Mouse (Mus musculus) midbrain, embryonic 16.5 days (tissue): ENCODE data around the gene Myo5c. TPM values are rescaled to one million over a fixed set of nuclear protein-coding genes. Genes with fewer than 3 reads are reported as not detected.

Source experiments
- ATAC-seq: fragments of 200-750 bp; cut with Nextera tagmentation; 2 replicates; pipeline ENCODE4 v1.8.0; 2017; ENCODE audit warnings: moderate TSS enrichment
- H3K27ac ChIP-seq: fragments of 300-500 bp; sonication (generic); 2 replicates; pipeline ENCODE4 v1.5.1; 2014; ENCODE audit warnings: mild to moderate bottlenecking, low read length, mixed read lengths
- H3K27me3 ChIP-seq: fragments of 300-500 bp; sonication (generic); 2 replicates; pipeline ENCODE4 v1.6.1; 2014; ENCODE audit warnings: low read depth, low read length, mixed read lengths; ENCODE audit not compliant: control insufficient read depth, insufficient read depth
- H3K36me3 ChIP-seq: fragments of 300-500 bp; sonication (generic); 2 replicates; pipeline ENCODE4 v1.6.1; 2014; ENCODE audit warnings: mild to moderate bottlenecking, low read length, moderate library complexity, mixed read lengths; ENCODE audit not compliant: control insufficient read depth, insufficient read depth
- H3K4me1 ChIP-seq: fragments of 300-500 bp; sonication (generic); 2 replicates; pipeline ENCODE4 v1.6.1; 2014; ENCODE audit warnings: mild to moderate bottlenecking, low read length, mixed read lengths; ENCODE audit not compliant: control insufficient read depth, insufficient read depth
- H3K4me2 ChIP-seq: fragments of 300-500 bp; sonication (generic); 2 replicates; pipeline ENCODE4 v1.6.1; 2014; ENCODE audit warnings: mild to moderate bottlenecking, low read length, mixed read lengths
- H3K4me3 ChIP-seq: fragments of 300-500 bp; sonication (generic); 2 replicates; pipeline ENCODE4 v1.5.1; 2014; ENCODE audit warnings: low read depth, mild to moderate bottlenecking, low read length, moderate library complexity, mixed read lengths
- H3K9ac ChIP-seq: fragments of 300-500 bp; sonication (generic); 2 replicates; pipeline ENCODE4 v1.6.1; 2014; ENCODE audit warnings: low read depth, low read length, mixed read lengths
- H3K9me3 ChIP-seq: fragments of 300-500 bp; sonication (generic); replicated peaks from 2 replicates; pipeline ENCODE4 v1.6.1; 2014; ENCODE audit warnings: mild to moderate bottlenecking, low read length, mixed read lengths; ENCODE audit not compliant: control insufficient read depth, poor library complexity, severe bottlenecking
- WGBS: fragments of 180-500 bp; shearing (Covaris S2); extraction: QIAGEN DNeasy Blood & Tissue Kit; methylation state at CpG from one replicate; pipeline ENCODE4 v1.1.7; 2014; 5-methylcytosine and 5-hydroxymethylcytosine counted together
- polyA plus RNA-seq: library from polyadenylated mRNA; unstranded; fragments of >200 nt; fragmentation: Nextera tagmentation; extraction: Ambion mirVana; gene quantifications from 2 replicates; pipeline ENCODE4 v1.2.1, GENCODE M21; 2015

Gene Myo5c
- polyA plus RNA-seq = 0.26 and 0.53 TPM in 2 replicates

DNA sequence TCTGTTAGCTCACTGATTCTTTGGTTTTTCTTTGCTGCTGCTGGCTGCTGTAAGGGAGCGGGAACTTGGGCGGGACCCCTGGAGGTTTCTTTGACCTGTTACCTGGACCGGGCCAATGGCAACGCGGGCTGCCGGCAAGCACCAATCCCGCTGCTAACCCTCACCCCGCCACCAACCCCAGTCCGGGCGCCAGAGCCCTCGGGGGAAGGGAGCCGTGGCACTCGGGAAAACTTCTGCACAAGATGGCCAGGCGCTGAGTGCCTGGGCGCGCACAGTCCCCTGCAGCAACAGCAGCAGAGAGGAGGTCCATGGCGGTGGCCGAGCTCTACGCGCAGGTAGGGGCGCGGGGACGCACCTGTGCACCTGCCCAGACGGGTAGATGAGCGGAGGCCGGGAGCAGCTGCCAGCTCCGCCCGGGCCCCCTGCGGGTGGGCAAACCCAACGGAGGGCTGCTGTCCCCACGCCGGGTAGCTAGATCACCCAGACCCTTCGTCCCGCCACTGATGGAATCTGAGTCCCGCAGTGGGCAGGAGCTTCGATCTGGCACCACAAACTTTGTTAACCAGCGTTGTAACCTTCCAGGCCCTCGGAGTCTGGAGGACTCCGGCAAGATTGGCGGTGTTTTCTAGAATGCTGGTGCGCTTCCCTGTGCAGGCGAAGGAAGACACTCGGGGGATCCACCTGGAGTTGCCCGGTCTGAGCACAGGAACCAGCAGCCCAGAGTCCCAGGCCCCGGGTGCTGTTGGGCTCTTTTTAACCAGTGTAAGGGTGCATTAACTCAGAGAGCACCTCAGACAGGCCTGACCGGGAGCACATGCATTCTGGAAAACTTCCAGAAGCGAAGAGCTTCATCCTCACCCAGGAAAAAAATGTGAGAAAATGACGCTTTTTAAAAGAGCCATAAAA lies at the start of gene Myo5c:
Myo5c (plus strand) TSS at position 180 of the 906 bp plus-strand sequence.
- Histone ChIP-seq H3K4me3 (peak within 1 kb of the TSS; percentile 27), H3K27ac (no peak within 1 kb of the TSS), H3K4me1 (peaks cover 7% of the 10 kb centered on the region; the same call in 1 of the 2 replicates), H3K9me3 (no peaks in the 10 kb centered on the region), H3K9ac (no peak within 1 kb of the TSS), H3K27me3 (peaks cover 14% of the 10 kb centered on the region), H3K36me3 (no peaks in the 10 kb centered on the region), H3K4me2 (peak within 1 kb of the TSS; percentile 47)
- 4% methylated on average over 48 of the region's 48 CpGs for WGBS
- ATAC-seq = 0 out of 2 replicates have a peak, but pooled peaks have one; percentile 30

DNA sequence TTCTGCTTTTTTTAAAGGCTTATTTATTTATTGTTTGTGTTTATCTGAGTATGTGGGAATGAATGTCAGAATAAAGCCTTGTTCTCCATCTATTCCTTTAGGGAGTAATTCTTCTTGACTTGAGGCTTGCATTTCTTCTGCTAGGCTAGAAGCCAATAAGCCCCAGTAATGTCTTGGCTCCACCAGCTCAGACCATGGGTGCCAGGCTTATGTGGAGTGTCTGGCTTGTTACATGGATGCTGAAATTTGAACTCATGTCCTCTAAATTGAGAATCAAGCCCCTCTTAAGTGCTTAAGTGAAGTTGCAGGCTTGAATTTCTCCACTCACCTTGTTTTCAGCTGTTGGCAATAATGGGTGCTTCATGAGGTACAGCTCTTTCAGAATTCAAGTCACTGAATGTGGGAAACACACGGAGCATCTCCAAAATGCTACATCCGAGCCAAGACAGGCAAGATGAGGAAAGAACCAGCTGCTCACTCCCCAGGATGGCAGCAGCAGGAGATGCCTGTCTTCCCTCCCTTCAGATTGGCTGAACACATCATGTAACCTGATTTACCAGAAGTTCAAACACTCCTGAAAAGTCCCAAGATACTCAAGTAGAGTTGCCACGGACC lies 44.1 kb upstream of the Myo5c start:
- 86% methylated on average over 3 of the region's 3 CpGs for WGBS
- Histone ChIP-seq H3K9ac (no peak overlapping the region), H3K4me1 (no peaks in the 10 kb centered on the region), H3K36me3 (peaks cover 36% of the 10 kb centered on the region), H3K4me3 (no peak overlapping the region), H3K4me2 (no peak overlapping the region), H3K27ac (no peak overlapping the region), H3K27me3 (no peaks in the 10 kb centered on the region), H3K9me3 (no peaks in the 10 kb centered on the region)
- no peak for ATAC-seq

DNA sequence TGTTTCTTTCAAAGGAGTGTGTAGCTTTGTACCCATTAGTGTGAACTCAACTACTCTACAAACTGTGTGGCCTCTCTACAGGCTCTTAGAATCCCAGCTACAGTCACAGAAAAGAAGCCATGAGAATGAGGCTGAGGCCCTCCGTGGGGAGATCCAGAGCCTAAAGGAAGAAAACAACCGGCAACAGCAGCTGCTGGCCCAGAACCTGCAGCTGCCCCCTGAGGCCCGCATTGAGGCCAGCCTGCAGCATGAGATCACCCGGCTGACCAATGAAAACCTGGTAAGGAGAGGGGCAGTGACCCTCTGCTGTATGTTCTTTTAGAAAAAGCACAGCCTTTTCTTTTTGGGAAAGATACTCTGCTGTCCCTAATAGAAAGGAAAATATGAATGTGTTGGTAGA lies 38.0 kb upstream of the Myo5c start:
- no peak overlapping the region for H3K4me2 ChIP-seq
- H3K9me3 ChIP-seq = no peaks in the 10 kb centered on the region
- H3K4me3 ChIP-seq = no peak overlapping the region
- H3K4me1 ChIP-seq = no peaks in the 10 kb centered on the region
- H3K27me3 ChIP-seq = no peaks in the 10 kb centered on the region
- H3K36me3 ChIP-seq = peaks cover 18% of the 10 kb centered on the region; the same call in 1 of the 2 replicates
- ATAC-seq = no peak
- no peak overlapping the region for H3K9ac ChIP-seq
- H3K27ac ChIP-seq = no peak overlapping the region
- whole genome bisulfite sequencing = 35% methylated on average over 4 of the region's 4 CpGs

DNA sequence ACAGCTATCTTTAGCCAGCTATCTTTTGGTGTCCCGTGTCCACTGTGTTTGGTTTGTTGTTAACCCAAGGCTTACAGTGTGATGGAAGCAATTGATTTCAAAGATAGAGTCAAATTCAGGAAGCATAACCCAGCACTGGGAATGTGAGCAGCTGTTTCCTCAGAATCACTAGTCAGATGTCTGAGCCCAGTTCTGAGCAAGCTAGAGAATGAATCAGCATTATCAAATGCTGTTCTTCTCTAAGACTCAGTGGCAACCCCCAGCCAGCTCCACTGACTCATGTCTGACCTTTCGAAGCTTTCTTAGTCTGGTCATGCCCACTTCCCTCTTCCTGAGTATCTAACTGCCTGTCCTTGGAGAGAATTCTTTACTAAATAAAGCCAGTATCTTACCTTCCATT lies 35.5 kb upstream of the Myo5c start:
- no peak overlapping the region for H3K9ac ChIP-seq
- no peaks in the 10 kb centered on the region for H3K9me3 ChIP-seq
- no peaks in the 10 kb centered on the region for H3K4me1 ChIP-seq
- WGBS = 78% methylated on average over 2 of the region's 2 CpGs
- H3K4me3 ChIP-seq = no peak overlapping the region
- peaks cover 14% of the 10 kb centered on the region for H3K36me3 ChIP-seq
- no peak overlapping the region for H3K4me2 ChIP-seq
- no peaks in the 10 kb centered on the region for H3K27me3 ChIP-seq
- no peak overlapping the region for H3K27ac ChIP-seq
- no peak for ATAC-seq

DNA sequence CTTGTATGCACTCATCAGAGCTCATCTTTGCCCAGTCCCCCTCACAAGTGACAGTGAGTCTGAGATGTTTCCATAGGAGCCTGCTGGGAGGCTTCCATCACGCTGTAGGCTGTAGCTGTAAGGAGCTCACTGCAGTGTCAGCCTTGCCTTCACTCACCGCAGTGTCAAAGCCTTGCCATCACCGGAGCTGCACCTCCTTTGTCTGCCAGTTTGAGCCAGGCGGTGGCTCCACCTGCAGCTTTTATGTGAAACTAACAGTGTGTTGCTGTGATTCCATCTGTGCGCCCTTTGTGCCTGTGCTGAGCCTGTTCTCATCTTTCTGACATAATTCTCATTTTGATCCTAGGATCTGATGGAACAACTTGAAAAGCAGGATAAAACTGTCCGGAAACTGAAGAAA lies 34.5 kb upstream of the Myo5c start:
- ATAC-seq = peak; percentile 83
- H3K36me3 ChIP-seq = peaks cover 16% of the 10 kb centered on the region
- no peaks in the 10 kb centered on the region for H3K4me1 ChIP-seq
- no peak overlapping the region for H3K27ac ChIP-seq
- 0 out of 2 replicates have a peak overlapping the region, but pooled peaks have one; percentile 39 for H3K9ac ChIP-seq
- no peak overlapping the region for H3K4me2 ChIP-seq
- no peaks in the 10 kb centered on the region for H3K9me3 ChIP-seq
- no peak overlapping the region for H3K4me3 ChIP-seq
- no peaks in the 10 kb centered on the region for H3K27me3 ChIP-seq
- WGBS = 44% methylated on average over 6 of the region's 6 CpGs

DNA sequence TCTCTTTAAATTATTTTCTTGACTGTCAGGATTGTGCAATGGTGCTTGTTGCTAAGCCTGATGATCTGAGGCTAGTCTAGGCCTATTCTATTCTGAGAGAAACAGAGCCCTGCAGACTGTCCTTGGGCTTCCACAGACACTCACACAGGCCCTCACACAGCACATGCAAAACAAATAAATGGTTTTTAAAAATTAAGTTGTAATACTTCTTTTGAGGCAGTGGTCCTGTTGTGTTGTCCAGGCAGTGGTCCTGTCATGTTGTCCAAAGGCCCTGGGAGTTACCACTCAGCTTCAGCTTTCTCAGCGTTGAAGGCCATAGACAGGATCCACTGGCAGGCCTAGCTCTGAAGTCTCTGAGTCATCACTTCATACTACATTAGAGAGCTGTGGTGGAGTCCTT lies 30.3 kb upstream of the Myo5c start:
- H3K27me3 ChIP-seq = no peaks in the 10 kb centered on the region
- H3K4me2 ChIP-seq = no peak overlapping the region
- H3K36me3 ChIP-seq = peaks cover 30% of the 10 kb centered on the region
- H3K27ac ChIP-seq = no peak overlapping the region
- no peak overlapping the region for H3K4me3 ChIP-seq
- 93% methylated on average over 1 of the region's 1 CpGs for whole genome bisulfite sequencing
- no peaks in the 10 kb centered on the region for H3K9me3 ChIP-seq
- no peak overlapping the region for H3K9ac ChIP-seq
- no peaks in the 10 kb centered on the region for H3K4me1 ChIP-seq
- ATAC-seq = no peak

DNA sequence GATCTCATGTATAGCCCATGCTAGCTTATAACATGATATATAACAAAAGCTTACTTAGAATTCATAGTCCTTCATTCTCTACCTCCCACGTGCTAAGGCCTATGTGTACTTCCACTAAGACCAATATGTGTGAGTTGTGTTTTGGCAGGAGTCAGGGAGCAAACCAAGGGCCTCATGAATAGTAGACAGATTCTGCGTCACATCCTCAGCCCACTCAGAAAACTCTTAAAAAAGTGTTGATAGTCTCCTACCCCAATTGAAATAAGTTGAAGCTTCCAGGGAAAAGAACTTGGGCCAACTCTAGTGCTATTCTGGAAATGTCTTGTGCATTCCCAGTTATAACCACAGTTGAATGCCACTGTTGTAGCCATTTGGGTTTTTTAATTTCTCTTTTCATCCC lies 29.8 kb upstream of the Myo5c start:
- no peak for ATAC-seq
- H3K9ac ChIP-seq = no peak overlapping the region
- 97% methylated on average over 2 of the region's 2 CpGs for WGBS

DNA sequence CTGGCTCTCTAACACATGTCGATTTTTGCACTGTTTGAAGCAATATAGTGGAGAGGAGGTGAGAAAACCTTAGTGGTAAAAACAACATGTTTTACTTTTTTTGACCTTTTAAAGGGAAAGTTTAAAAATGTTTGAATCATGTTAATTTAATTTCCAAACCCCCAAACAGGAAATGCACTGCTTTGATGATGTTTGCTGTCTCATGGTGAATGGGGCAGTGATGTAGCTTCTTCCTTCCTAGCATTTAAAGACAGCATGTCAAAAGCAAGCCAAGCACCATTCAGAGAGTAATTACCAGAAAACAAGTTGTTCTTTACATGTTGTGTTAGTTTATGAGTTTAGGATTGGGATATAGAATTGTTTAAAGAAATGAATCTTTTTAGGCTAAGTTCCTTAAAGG lies 22.6 kb upstream of the Myo5c start:
- no peaks in the 10 kb centered on the region for H3K4me1 ChIP-seq
- H3K9me3 ChIP-seq = no peaks in the 10 kb centered on the region
- H3K4me2 ChIP-seq = no peak overlapping the region
- no peak overlapping the region for H3K9ac ChIP-seq
- ATAC-seq = no peak
- WGBS = 76% methylated on average over 1 of the region's 1 CpGs
- peaks cover 13% of the 10 kb centered on the region for H3K36me3 ChIP-seq
- no peak overlapping the region for H3K27ac ChIP-seq
- H3K4me3 ChIP-seq = no peak overlapping the region
- H3K27me3 ChIP-seq = no peaks in the 10 kb centered on the region

More for the DNA sequence above, 29.8 kb upstream of the Myo5c start:
- no peak overlapping the region for H3K4me3 ChIP-seq
- H3K9me3 ChIP-seq = no peaks in the 10 kb centered on the region
- no peak overlapping the region for H3K4me2 ChIP-seq
- H3K4me1 ChIP-seq = no peaks in the 10 kb centered on the region
- peaks cover 30% of the 10 kb centered on the region for H3K36me3 ChIP-seq
- no peak overlapping the region for H3K27ac ChIP-seq
- H3K27me3 ChIP-seq = no peaks in the 10 kb centered on the region

DNA sequence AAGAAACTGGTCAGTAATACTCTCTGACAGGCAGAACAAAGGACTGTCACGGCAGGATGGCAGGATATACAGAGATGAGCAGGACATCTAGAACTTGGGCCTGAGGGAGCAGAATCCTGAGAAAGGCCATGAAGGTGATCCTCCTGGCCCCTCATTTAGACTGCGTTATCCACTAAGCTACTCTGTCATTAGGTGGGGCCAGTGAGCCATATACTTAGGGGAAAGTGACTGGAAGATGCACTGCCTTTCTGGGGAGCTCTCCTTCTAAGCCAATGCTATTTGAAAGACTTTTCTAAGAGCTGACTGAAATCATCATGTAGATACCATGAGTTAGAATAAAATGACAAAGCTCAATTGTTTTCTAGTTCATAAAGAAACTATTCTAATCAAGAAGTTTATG lies 21.6 kb upstream of the Myo5c start:
- no peak overlapping the region for H3K27ac ChIP-seq
- no peak overlapping the region for H3K4me2 ChIP-seq
- no peak overlapping the region for H3K4me3 ChIP-seq
- no peaks in the 10 kb centered on the region for H3K9me3 ChIP-seq
- peaks cover 15% of the 10 kb centered on the region for H3K36me3 ChIP-seq
- H3K9ac ChIP-seq = no peak overlapping the region
- ATAC-seq = no peak
- no peaks in the 10 kb centered on the region for H3K4me1 ChIP-seq
- no peaks in the 10 kb centered on the region for H3K27me3 ChIP-seq
- 67% methylated on average over 2 of the region's 2 CpGs for WGBS
